Mouse (Mus musculus) testis, adult 2 months (tissue): ENCODE data around the gene Gabrg3.

Experiments
- CTCF ChIP-seq: fragments of 200-500 bp; IDR thresholded peaks from 2 replicates; pipeline ENCODE4 v1.5.1; 2012; ENCODE audit warnings: low read depth, mild to moderate bottlenecking, inconsistent platforms, low read length, moderate library complexity; ENCODE audit not compliant: control insufficient read depth, insufficient read depth, insufficient replicate concordance
- POLR2A ChIP-seq: fragments of 200-500 bp; IDR thresholded peaks from 2 replicates; pipeline ENCODE4 v1.6.1; 2012; ENCODE audit warnings: low read depth, mild to moderate bottlenecking, inconsistent platforms, low read length, moderate library complexity; ENCODE audit not compliant: control insufficient read depth

- TF ChIP-seq POLR2A, result no peak
- no peak for TF ChIP-seq CTCF
These were observed 445.4 kb downstream of the Gabrg3 start for GRCm38 (mm10) chr7:56941606-56942005.
